Mouse (Mus musculus) embryo, embryonic 10.5 days (tissue): Measurements from ENCODE around the gene Gm11397.
"Not testable (repeated sequence)": the region's sequence is repeated elsewhere in the genome, so short reads cannot be mapped to it uniquely, and the experiment has no call there.

Experiments used
- DNase-seq: peaks from one replicate; pipeline ENCODE4 v3.0.0-alpha.2; 2015; ENCODE audit warnings: low spot score

Gm11397 gene

DNA sequence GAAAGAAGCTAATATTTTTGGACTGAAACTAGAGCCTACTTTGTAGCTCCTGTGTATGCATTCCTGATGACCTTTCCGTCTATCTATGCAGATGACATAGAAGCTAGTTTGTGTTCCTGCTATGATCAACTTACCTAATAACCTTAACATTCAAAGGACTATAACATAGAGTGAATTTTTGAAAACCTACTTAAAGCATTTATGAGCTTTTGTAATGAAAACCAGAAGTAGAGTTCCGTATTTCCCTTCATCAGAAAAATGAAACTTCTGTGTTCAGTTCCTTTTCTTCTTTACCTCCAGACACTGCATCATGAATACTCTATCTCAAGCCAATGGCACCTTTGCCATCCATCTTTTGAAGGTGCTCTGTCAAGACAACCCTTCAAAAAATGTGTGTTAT, at the start of gene Gm11397:
Gene Gm11397 (plus strand): TSS at position 301 of the 400 bp plus-strand sequence.
- DNase-seq, result not testable (repeated sequence)

DNA sequence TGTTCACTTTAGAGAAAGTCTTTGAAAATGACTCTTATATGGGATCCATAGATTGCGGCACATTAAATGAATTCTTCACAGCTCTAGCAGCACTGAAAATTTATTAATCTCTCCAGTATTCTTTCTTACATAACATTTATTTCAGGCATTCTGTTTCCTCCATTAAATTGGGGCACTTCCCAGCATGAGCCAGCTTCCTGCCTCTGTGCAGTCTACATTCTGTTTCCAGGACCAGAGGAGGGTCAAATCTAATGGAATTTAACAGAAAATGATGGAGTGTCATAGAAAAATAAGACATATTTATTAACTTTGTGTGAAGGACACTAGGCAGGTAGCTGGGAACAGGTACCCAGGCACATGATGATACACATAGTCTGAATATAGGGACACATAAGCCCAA, 38.9 kb upstream of the Gm11397 start:
- not testable (repeated sequence) for DNase-seq

DNA sequence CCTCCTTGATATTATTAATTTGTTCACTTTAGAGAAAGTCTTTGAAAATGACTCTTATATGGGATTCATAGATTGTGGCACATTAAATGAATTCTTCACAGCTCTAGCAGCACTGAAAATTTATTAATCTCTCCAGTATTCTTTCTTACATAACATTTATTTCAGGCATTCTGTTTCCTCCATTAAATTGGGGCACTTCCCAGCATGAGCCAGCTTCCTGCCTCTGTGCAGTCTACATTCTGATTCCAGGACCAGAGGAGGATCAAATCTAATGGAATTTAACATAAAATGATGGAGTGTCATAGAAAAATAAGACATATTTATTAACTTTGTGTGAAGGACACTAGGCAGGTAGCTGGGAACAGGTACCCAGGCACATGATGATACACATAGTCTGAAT, 37.2 kb downstream of the Gm11397 start:
- not testable (repeated sequence) for DNase-seq
